Mouse (Mus musculus): Measurements from ENCODE around the gene Eipr1. TPM values are rescaled to one million over a fixed set of nuclear protein-coding genes. Genes with fewer than 3 reads are reported as not detected.
A peak's percentile ranks its signal among the peaks of the same experiment; 100 is the strongest.

The Eipr1 gene
- polyA plus RNA-seq, 1 experiment from 2014 or later, result 22.4 TPM

- ATAC-seq (ENCODE audit: low FRiP score, low TSS enrichment), result no peak
- no peak overlapping the region for H3K27ac ChIP-seq (replicated peaks)
- H3K27me3 ChIP-seq (ENCODE audit: control insufficient read depth, insufficient read depth, low read length), result no peaks in the 10 kb centered on the region
- TF ChIP-seq EP300 (optimal IDR thresholded peaks at IDR 0.05) (no peak), CTCF (IDR thresholded peaks at IDR 0.05; ENCODE audit: low read depth) (no peak)
- WGBS, result 80% methylated on average over 7 of the region's 7 CpGs
- no peaks in the 10 kb centered on the region for H3K4me1 ChIP-seq (replicated peaks; ENCODE audit: control insufficient read depth, insufficient read depth)
- no peak overlapping the region for H3K9ac ChIP-seq (ENCODE audit: low read length)
- no peaks in the 10 kb centered on the region for H3K9me3 ChIP-seq (ENCODE audit: control insufficient read depth, low read length)
- DNase-seq (ENCODE audit: low spot score), result no peak
- H3K36me3 ChIP-seq (ENCODE audit: control insufficient read depth, insufficient read depth, low read length), result no peaks in the 10 kb centered on the region
- H3K4me3 ChIP-seq (ENCODE audit: low read depth, low read length), result no peak overlapping the region
- H3K4me2 ChIP-seq (replicated peaks; ENCODE audit: low read depth), result no peak overlapping the region
These were observed 28.6 kb downstream of the Eipr1 start for GRCm38 (mm10) chr12:28780180-28780579.

GRCm38 (mm10) chr12:28782637-28783036, 31.0 kb downstream of the Eipr1 start:
- H3K9me3 ChIP-seq (ENCODE audit: control insufficient read depth, low read length), result no peaks in the 10 kb centered on the region
- no peak for DNase-seq (ENCODE audit: low spot score)
- H3K4me2 ChIP-seq (replicated peaks; ENCODE audit: low read depth), result no peak overlapping the region
- H3K4me1 ChIP-seq (replicated peaks; ENCODE audit: control insufficient read depth, insufficient read depth), result no peaks in the 10 kb centered on the region
- no peaks in the 10 kb centered on the region for H3K27me3 ChIP-seq (ENCODE audit: control insufficient read depth, insufficient read depth, low read length)
- H3K4me3 ChIP-seq (ENCODE audit: low read depth, low read length), result no peak overlapping the region
- WGBS, result 86% methylated on average over 3 of the region's 3 CpGs
- ATAC-seq (ENCODE audit: low FRiP score, low TSS enrichment), result peak; percentile 54; the same call in 1 of the 2 replicates
- no peak overlapping the region for H3K27ac ChIP-seq (replicated peaks)
- no peak overlapping the region for H3K9ac ChIP-seq (ENCODE audit: low read length)
- TF ChIP-seq EP300 (optimal IDR thresholded peaks at IDR 0.05), result no peak
- no peak for TF ChIP-seq CTCF (IDR thresholded peaks at IDR 0.05; ENCODE audit: low read depth)
- H3K36me3 ChIP-seq (ENCODE audit: control insufficient read depth, insufficient read depth, low read length), result no peaks in the 10 kb centered on the region

- ATAC-seq (ENCODE audit: low FRiP score, low TSS enrichment) (no peak), DNase-seq (ENCODE audit: low spot score) (no peak)
- Histone ChIP-seq H3K27me3 (ENCODE audit: control insufficient read depth, insufficient read depth, low read length) (no peaks in the 10 kb centered on the region), H3K27ac (replicated peaks) (no peak overlapping the region), H3K9me3 (ENCODE audit: control insufficient read depth, low read length) (no peaks in the 10 kb centered on the region), H3K4me2 (replicated peaks; ENCODE audit: low read depth) (no peak overlapping the region), H3K36me3 (ENCODE audit: control insufficient read depth, insufficient read depth, low read length) (no peaks in the 10 kb centered on the region), H3K4me1 (replicated peaks; ENCODE audit: control insufficient read depth, insufficient read depth) (no peaks in the 10 kb centered on the region), H3K4me3 (ENCODE audit: low read depth, low read length) (no peak overlapping the region), H3K9ac (ENCODE audit: low read length) (no peak overlapping the region)
- peak; percentile 49; the same call in 1 of the 2 replicates for TF ChIP-seq CTCF (IDR thresholded peaks at IDR 0.05; ENCODE audit: low read depth)
- no peak for TF ChIP-seq EP300 (optimal IDR thresholded peaks at IDR 0.05)
- WGBS, result 32% methylated on average over 4 of the region's 4 CpGs
These were observed 32.8 kb downstream of the Eipr1 start for GRCm38 (mm10) chr12:28784355-28784754.

GRCm38 (mm10) chr12:28784864-28785263, 33.3 kb downstream of the Eipr1 start:
- no peak for DNase-seq (ENCODE audit: low spot score)

GRCm38 (mm10) chr12:28785299-28785698, 33.7 kb downstream of the Eipr1 start:
- Histone ChIP-seq H3K4me1 (replicated peaks; ENCODE audit: control insufficient read depth, insufficient read depth) (no peaks in the 10 kb centered on the region), H3K27me3 (ENCODE audit: control insufficient read depth, insufficient read depth, low read length) (no peaks in the 10 kb centered on the region), H3K4me3 (ENCODE audit: low read depth, low read length) (no peak overlapping the region), H3K4me2 (replicated peaks; ENCODE audit: low read depth) (no peak overlapping the region), H3K9ac (ENCODE audit: low read length) (no peak overlapping the region), H3K36me3 (ENCODE audit: control insufficient read depth, insufficient read depth, low read length) (no peaks in the 10 kb centered on the region), H3K27ac (replicated peaks) (no peak overlapping the region), H3K9me3 (ENCODE audit: control insufficient read depth, low read length) (no peaks in the 10 kb centered on the region)
- DNase-seq (ENCODE audit: low spot score) (no peak), ATAC-seq (ENCODE audit: low FRiP score, low TSS enrichment) (no peak)
- no peak for TF ChIP-seq CTCF (IDR thresholded peaks at IDR 0.05; ENCODE audit: low read depth)
- no peak for TF ChIP-seq EP300 (optimal IDR thresholded peaks at IDR 0.05)
- 4% methylated on average over 1 of the region's 1 CpGs for WGBS

More at GRCm38 (mm10) chr12:28784864-28785263, 33.3 kb downstream of the Eipr1 start:
- no peak overlapping the region for H3K9ac ChIP-seq (ENCODE audit: low read length)
- H3K36me3 ChIP-seq (ENCODE audit: control insufficient read depth, insufficient read depth, low read length), result no peaks in the 10 kb centered on the region
- no peak overlapping the region for H3K4me2 ChIP-seq (replicated peaks; ENCODE audit: low read depth)
- no peaks in the 10 kb centered on the region for H3K4me1 ChIP-seq (replicated peaks; ENCODE audit: control insufficient read depth, insufficient read depth)
- 49% methylated on average over 8 of the region's 8 CpGs for WGBS
- no peaks in the 10 kb centered on the region for H3K27me3 ChIP-seq (ENCODE audit: control insufficient read depth, insufficient read depth, low read length)
- ATAC-seq (ENCODE audit: low FRiP score, low TSS enrichment), result no peak
- H3K9me3 ChIP-seq (ENCODE audit: control insufficient read depth, low read length), result no peaks in the 10 kb centered on the region
- H3K27ac ChIP-seq (replicated peaks), result no peak overlapping the region
- no peak for TF ChIP-seq EP300 (optimal IDR thresholded peaks at IDR 0.05)
- TF ChIP-seq CTCF (IDR thresholded peaks at IDR 0.05; ENCODE audit: low read depth), result no peak
- H3K4me3 ChIP-seq (ENCODE audit: low read depth, low read length), result no peak overlapping the region

- TF ChIP-seq CTCF (IDR thresholded peaks at IDR 0.05; ENCODE audit: low read depth) (no peak), EP300 (optimal IDR thresholded peaks at IDR 0.05) (no peak)
- 92% methylated on average over 6 of the region's 6 CpGs for WGBS
- H3K27ac ChIP-seq (replicated peaks), result no peak overlapping the region
These were observed 34.7 kb downstream of the Eipr1 start for GRCm38 (mm10) chr12:28786310-28786709.

More at GRCm38 (mm10) chr12:28786310-28786709, 34.7 kb downstream of the Eipr1 start:
- Histone ChIP-seq H3K27me3 (ENCODE audit: control insufficient read depth, insufficient read depth, low read length) (no peaks in the 10 kb centered on the region), H3K4me3 (ENCODE audit: low read depth, low read length) (no peak overlapping the region), H3K9ac (ENCODE audit: low read length) (no peak overlapping the region), H3K4me2 (replicated peaks; ENCODE audit: low read depth) (no peak overlapping the region), H3K9me3 (ENCODE audit: control insufficient read depth, low read length) (no peaks in the 10 kb centered on the region), H3K4me1 (replicated peaks; ENCODE audit: control insufficient read depth, insufficient read depth) (no peaks in the 10 kb centered on the region), H3K36me3 (ENCODE audit: control insufficient read depth, insufficient read depth, low read length) (no peaks in the 10 kb centered on the region)
- ATAC-seq (ENCODE audit: low FRiP score, low TSS enrichment), result no peak
- no peak for DNase-seq (ENCODE audit: low spot score)
